Mouse (Mus musculus) mouse trophoblast stem cell (cell line): Measurements from ENCODE around the gene Ankrd6.

Experiments
- in situ Hi-C, 2 experiments: fragments of 300-500 bp; cut with MseI, MboI; formaldehyde crosslinking; loops; 2 replicates in 1 of 2; 3 replicates in 1 of 2; pipeline ENCODE4 v1.15.1; 2025

Ankrd6 gene

GRCm38 (mm10) chr4:32862011-32862750, 88.5 kb downstream of the Ankrd6 start:
- in situ Hi-C loops: no loop called here

- in situ Hi-C loops: no loop called here
These were observed 90.3 kb downstream of the Ankrd6 start for GRCm38 (mm10) chr4:32860184-32860965.

- in situ Hi-C loops: no loop called here
These were observed 95.1 kb downstream of the Ankrd6 start for GRCm38 (mm10) chr4:32855580-32855979.

- in situ Hi-C loops: no loop called here
These were observed 95.7 kb downstream of the Ankrd6 start for GRCm38 (mm10) chr4:32854956-32855355.

GRCm38 (mm10) chr4:32853609-32854188, 96.9 kb downstream of the Ankrd6 start:
- in situ Hi-C loops: no loop called here

- in situ Hi-C loops: no loop called here
These were observed 97.8 kb downstream of the Ankrd6 start for GRCm38 (mm10) chr4:32852819-32853218.

- in situ Hi-C loops: no loop called here
These were observed 98.3 kb downstream of the Ankrd6 start for GRCm38 (mm10) chr4:32852294-32852693.

- in situ Hi-C loops: no loop called here
These were observed 112.2 kb downstream of the Ankrd6 start for GRCm38 (mm10) chr4:32838401-32838800.

- in situ Hi-C loops: no loop called here
These were observed 114.6 kb downstream of the Ankrd6 start for GRCm38 (mm10) chr4:32836071-32836470.

- in situ Hi-C loops: no loop called here
These were observed 116.1 kb downstream of the Ankrd6 start for GRCm38 (mm10) chr4:32834541-32834940.

GRCm38 (mm10) chr4:32833494-32834282, 117.0 kb downstream of the Ankrd6 start:
- in situ Hi-C loops: no loop called here

GRCm38 (mm10) chr4:32829316-32829715, 121.3 kb downstream of the Ankrd6 start:
- in situ Hi-C loops: no loop called here

GRCm38 (mm10) chr4:32828385-32829077, 122.1 kb downstream of the Ankrd6 start:
- in situ Hi-C loops: no loop called here

- in situ Hi-C loops: no loop called here
These were observed 123.7 kb downstream of the Ankrd6 start for GRCm38 (mm10) chr4:32826925-32827324.

- in situ Hi-C loops: no loop called here
These were observed 126.4 kb downstream of the Ankrd6 start for GRCm38 (mm10) chr4:32824254-32824653.

GRCm38 (mm10) chr4:32820676-32821075, 130.0 kb downstream of the Ankrd6 start:
- in situ Hi-C loops: no loop called here

GRCm38 (mm10) chr4:32817478-32817877, 133.2 kb downstream of the Ankrd6 start:
- in situ Hi-C loops: no loop called here

- in situ Hi-C loops: no loop called here
These were observed 150.0 kb downstream of the Ankrd6 start for GRCm38 (mm10) chr4:32800577-32801170.

GRCm38 (mm10) chr4:32799966-32800576, 150.6 kb downstream of the Ankrd6 start, which contains the start of gene Lyrm2:
Gene Lyrm2 (plus strand): TSS chr4:32800253.
- in situ Hi-C loops: no loop called here

GRCm38 (mm10) chr4:32798976-32799375, 151.7 kb downstream of the Ankrd6 start:
- in situ Hi-C loops: no loop called here
